Mouse (Mus musculus) megakaryocyte progenitor cell, adult 5-6 weeks (primary cell): ENCODE results near the gene Hs6st3. TPM values are rescaled to one million over a fixed set of nuclear protein-coding genes. Genes with fewer than 3 reads are reported as not detected.

Experiments used
- ATAC-seq: replicated peaks from 2 replicates; pipeline ENCODE4 v1.8.0; 2016; ENCODE audit warnings: mild to moderate bottlenecking, moderate TSS enrichment, inconsistent platforms; ENCODE audit not compliant: poor library complexity
- total RNA-seq, 2 experiments: library from RNA; stranded (forward) in 1 of 2; stranded (reverse) in 1 of 2; fragments of 157-497, 149-512 nt in 1 of 2; fragments of 200-1000 nt in 1 of 2; gene quantifications; 2 replicates each; pipeline versions ENCODE4 v1.2.3 to v1.2.4; 2015 to 2017

Gene Hs6st3
- total RNA-seq, 2 experiments from 2014 or later = not detected

- no peak for ATAC-seq
Measured at GRCm38 (mm10) chr14:119776261-119776660, 638.1 kb downstream of the Hs6st3 start.

- peak; percentile 99 for ATAC-seq
Measured at GRCm38 (mm10) chr14:119779982-119780588, 641.9 kb downstream of the Hs6st3 start.

- no peak for ATAC-seq
Measured at GRCm38 (mm10) chr14:119781111-119781510, 643.0 kb downstream of the Hs6st3 start.

- ATAC-seq = no peak
Measured at GRCm38 (mm10) chr14:119789457-119789856, 651.3 kb downstream of the Hs6st3 start.

GRCm38 (mm10) chr14:119797172-119797850 lies 659.2 kb downstream of the Hs6st3 start:
- no peak for ATAC-seq

GRCm38 (mm10) chr14:119798561-119798960 lies 660.4 kb downstream of the Hs6st3 start:
- no peak for ATAC-seq

- ATAC-seq = no peak
Measured at GRCm38 (mm10) chr14:119800856-119801255, 662.7 kb downstream of the Hs6st3 start.

GRCm38 (mm10) chr14:119813898-119814297 lies 675.8 kb downstream of the Hs6st3 start:
- ATAC-seq = no peak

- ATAC-seq = no peak
Measured at GRCm38 (mm10) chr14:119815616-119816015, 677.5 kb downstream of the Hs6st3 start.

- peak; percentile 26; the same call in 1 of the 2 replicates for ATAC-seq
Measured at GRCm38 (mm10) chr14:119820562-119820961, 682.4 kb downstream of the Hs6st3 start.

- ATAC-seq = no peak
Measured at GRCm38 (mm10) chr14:119831165-119832011, 693.2 kb downstream of the Hs6st3 start.

- no peak for ATAC-seq
Measured at GRCm38 (mm10) chr14:119832012-119832325, 693.8 kb downstream of the Hs6st3 start.

GRCm38 (mm10) chr14:119832940-119833339 lies 694.8 kb downstream of the Hs6st3 start:
- ATAC-seq = no peak

- ATAC-seq = no peak
Measured at GRCm38 (mm10) chr14:119834008-119834700, 696.0 kb downstream of the Hs6st3 start.

GRCm38 (mm10) chr14:119836051-119836450 lies 697.9 kb downstream of the Hs6st3 start:
- ATAC-seq = no peak

GRCm38 (mm10) chr14:119847540-119847939 lies 709.4 kb downstream of the Hs6st3 start:
- ATAC-seq = no peak

- ATAC-seq = peak; percentile 59
Measured at GRCm38 (mm10) chr14:119848759-119849298, 710.7 kb downstream of the Hs6st3 start.

- peak; percentile 88 for ATAC-seq
Measured at GRCm38 (mm10) chr14:119849338-119849737, 711.2 kb downstream of the Hs6st3 start.

GRCm38 (mm10) chr14:119852139-119852538 lies 714.0 kb downstream of the Hs6st3 start:
- ATAC-seq = no peak

GRCm38 (mm10) chr14:119857338-119858291 lies 719.5 kb downstream of the Hs6st3 start:
- ATAC-seq = no peak
